ENCODE assay signal across 15 mouse cellular contexts in the genomic region with DNA sequence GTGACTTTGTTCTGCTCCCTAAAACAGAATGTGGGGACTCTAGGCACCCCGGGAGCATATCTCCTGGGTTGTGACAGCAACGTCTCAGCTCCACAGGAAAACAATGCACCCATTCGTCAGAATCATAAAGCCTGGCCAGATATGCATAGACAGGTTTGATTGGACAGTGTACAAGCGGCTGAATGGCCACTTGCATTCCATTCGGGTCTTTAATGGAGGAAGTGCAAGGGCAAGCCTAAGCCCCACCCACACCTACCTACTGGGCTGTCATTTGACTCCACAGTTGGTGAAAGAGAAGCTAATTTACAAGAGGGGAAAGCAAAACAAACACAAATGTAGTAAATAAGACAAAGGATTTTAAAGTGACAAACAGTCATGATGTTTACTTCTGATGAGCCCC.
DNase-seq lines count a peak whose midpoint lies in the region; ATAC-seq and TF ChIP-seq lines count a peak whose summit lies in the region.
"Had no signal": no experiment of that assay in that cellular context is flagged by ENCODE, and none has a peak within 500 bp of the region (broad histone marks: within the 10 kb centered on the region; RNA-seq: fewer than 3 reads in every experiment).

No protein-coding gene starts in this region.

- no peaks in the 10 kb centered on the region for H3K27me3 ChIP-seq in heart, embryonic 11.5 days (ENCODE audit: control insufficient read depth, insufficient read depth, low read length)
- H3K27me3 ChIP-seq in lung, embryonic 14.5 days (ENCODE audit: insufficient read depth, low read length) = no peaks in the 10 kb centered on the region
- no peaks in the 10 kb centered on the region for H3K27me3 ChIP-seq in limb, embryonic 10.5 days (ENCODE audit: low read depth, poor library complexity, severe bottlenecking)
- H3K27me3 ChIP-seq: forebrain, embryonic 15.5 days; neural tube, embryonic 15.5 days had no signal

- H3K4me3 ChIP-seq in heart, embryonic 11.5 days (ENCODE audit: low read depth, low read length) = peak overlapping the region; percentile 11; the same call in 1 of the 2 replicates
- no peak overlapping the region for H3K4me3 ChIP-seq in lung, embryonic 14.5 days (ENCODE audit: low read depth, low read length)
- peak overlapping the region; percentile 44 for H3K4me3 ChIP-seq in limb, embryonic 10.5 days
- H3K4me3 ChIP-seq: forebrain, embryonic 15.5 days; neural tube, embryonic 15.5 days had no signal

- TF ChIP-seq CTCF in lung, embryonic 14.5 days (IDR thresholded peaks at IDR 0.05; ENCODE audit: low read depth) = no peak

- intact Hi-C loops in heart, postnatal 25 days (cut with DNase I) = no loop called here

- no peaks in the 10 kb centered on the region for H3K9me3 ChIP-seq in heart, embryonic 11.5 days (replicated peaks; ENCODE audit: control insufficient read depth, low read length)
- H3K9me3 ChIP-seq in lung, embryonic 14.5 days (ENCODE audit: low read depth, low read length) = no peaks in the 10 kb centered on the region
- H3K9me3 ChIP-seq in limb, embryonic 10.5 days (replicated peaks) = no peaks in the 10 kb centered on the region
- H3K9me3 ChIP-seq: forebrain, embryonic 15.5 days; neural tube, embryonic 15.5 days had no signal

- no peak for DNase-seq in heart, postnatal 25 days (ENCODE audit: low spot score)
- DNase-seq in lung, embryonic 14.5 days = peak; percentile 25
- no peak for DNase-seq in lung, postnatal 14 days
- DNase-seq in embryo, embryonic 10 days (ENCODE audit: low spot score) = peak; percentile 49
- DNase-seq in limb, embryonic 10.5 days (ENCODE audit: low spot score) = no peak
- no peak for DNase-seq in spleen, adult 12 weeks (ENCODE audit: low spot score)
- DNase-seq in left cerebral cortex, adult 11 months (ENCODE audit: low spot score) = no peak
- DNase-seq: adrenal gland, postnatal 36 days; gastrocnemius, postnatal 36 days; liver, postnatal 0 days; thymus, adult 2 months had no signal

- WGBS in heart, embryonic 11.5 days (ENCODE audit: insufficient replicate concordance) = 11% methylated on average over 5 of the region's 5 CpGs
- WGBS in lung, embryonic 14.5 days = 18% methylated on average over 5 of the region's 5 CpGs
- 14% methylated on average over 5 of the region's 5 CpGs for WGBS in limb, embryonic 10.5 days

- H3K27ac ChIP-seq in heart, embryonic 11.5 days (ENCODE audit: low read depth, low read length) = no peak overlapping the region
- H3K27ac ChIP-seq in lung, embryonic 14.5 days (ENCODE audit: low read depth) = no peak overlapping the region
- H3K27ac ChIP-seq in limb, embryonic 10.5 days = peak overlapping the region; percentile 82
- H3K27ac ChIP-seq: forebrain, embryonic 15.5 days; hindbrain, postnatal 0 days; neural tube, embryonic 15.5 days had no signal

- peak; percentile 35; the same call in 1 of the 2 replicates for ATAC-seq in heart, embryonic 11.5 days (replicated peaks; ENCODE audit: insufficient number of reproducible peaks, low FRiP score, low TSS enrichment)
- peak; percentile 56; the same call in 1 of the 2 replicates for ATAC-seq in lung, embryonic 14.5 days (ENCODE audit: insufficient read depth)
- ATAC-seq: forebrain, embryonic 15.5 days; hindbrain, postnatal 0 days; liver, postnatal 0 days had no signal

- no peaks in the 10 kb centered on the region for H3K36me3 ChIP-seq in heart, embryonic 11.5 days (ENCODE audit: control insufficient read depth, insufficient read depth, low read length)
- peaks cover 5% of the 10 kb centered on the region; the same call in 1 of the 2 replicates for H3K36me3 ChIP-seq in lung, embryonic 14.5 days (ENCODE audit: insufficient read depth)
- no peaks in the 10 kb centered on the region for H3K36me3 ChIP-seq in limb, embryonic 10.5 days

- H3K4me2 ChIP-seq in heart, embryonic 11.5 days = peak overlapping the region; percentile 47
- no peak overlapping the region for H3K4me2 ChIP-seq in lung, embryonic 14.5 days
- H3K4me2 ChIP-seq: forebrain, embryonic 15.5 days; neural tube, embryonic 15.5 days had no signal

- H3K4me1 ChIP-seq in heart, embryonic 11.5 days (ENCODE audit: control insufficient read depth, insufficient read depth, low read length) = peaks cover 18% of the 10 kb centered on the region; the same call in 1 of the 2 replicates
- no peaks in the 10 kb centered on the region for H3K4me1 ChIP-seq in lung, embryonic 14.5 days (ENCODE audit: insufficient read depth)
- peaks cover 34% of the 10 kb centered on the region for H3K4me1 ChIP-seq in limb, embryonic 10.5 days

- H3K9ac ChIP-seq in heart, embryonic 11.5 days (ENCODE audit: low read depth, low read length) = no peak overlapping the region
- H3K9ac ChIP-seq in lung, embryonic 14.5 days = no peak overlapping the region
- H3K9ac ChIP-seq: forebrain, embryonic 15.5 days; liver, postnatal 0 days; neural tube, embryonic 15.5 days had no signal

Comparison
In these comparisons a context has a peak if more than half of its experiments do, and no peak if none do; other contexts are left out.
1. DNase-seq: peak in lung, embryonic 14.5 days (single experiment) and embryo, embryonic 10 days (single experiment); none in heart, postnatal 25 days (single experiment), lung, postnatal 14 days (single experiment), limb, embryonic 10.5 days (single experiment), spleen, adult 12 weeks (single experiment) and left cerebral cortex, adult 11 months (single experiment).